Mouse (Mus musculus) heart, embryonic 11.5 days (tissue): Measurements from ENCODE around the gene Pdk1. TPM values are rescaled to one million over a fixed set of nuclear protein-coding genes. Genes with fewer than 3 reads are reported as not detected.

Experiments
- ATAC-seq: fragments of 200-750 bp; cut with Nextera tagmentation; replicated peaks from 2 replicates; pipeline ENCODE4 v1.8.0; 2017; ENCODE audit warnings: moderate library complexity; ENCODE audit not compliant: insufficient number of reproducible peaks, low FRiP score, low TSS enrichment
- H3K27ac ChIP-seq: fragments of 300-500 bp; sonication (generic); 2 replicates; pipeline ENCODE4 v1.5.1; 2014; ENCODE audit warnings: mild to moderate bottlenecking, low read depth, low read length
- H3K27me3 ChIP-seq: fragments of 300-500 bp; sonication (generic); 2 replicates; pipeline ENCODE4 v1.6.1; 2014; ENCODE audit warnings: mild to moderate bottlenecking, low read length, mixed read lengths; ENCODE audit not compliant: control insufficient read depth, insufficient read depth
- H3K36me3 ChIP-seq: fragments of 300-500 bp; sonication (generic); 2 replicates; pipeline ENCODE4 v1.6.1; 2014; ENCODE audit warnings: mild to moderate bottlenecking, low read length, moderate library complexity, mixed read lengths; ENCODE audit not compliant: control insufficient read depth, insufficient read depth
- H3K4me1 ChIP-seq: fragments of 300-500 bp; sonication (generic); 2 replicates; pipeline ENCODE4 v1.6.1; 2014; ENCODE audit warnings: low read length; ENCODE audit not compliant: control insufficient read depth, insufficient read depth
- H3K4me2 ChIP-seq: fragments of 300-500 bp; sonication (generic); 2 replicates; pipeline ENCODE4 v1.6.1; 2014; ENCODE audit warnings: mild to moderate bottlenecking, moderate library complexity
- H3K4me3 ChIP-seq: fragments of 300-500 bp; sonication (generic); 2 replicates; pipeline ENCODE4 v1.5.1; 2014; ENCODE audit warnings: low read depth, low read length
- H3K9ac ChIP-seq: fragments of 300-500 bp; sonication (generic); 2 replicates; pipeline ENCODE4 v1.6.1; 2014; ENCODE audit warnings: mild to moderate bottlenecking, low read depth, low read length, moderate library complexity
- H3K9me3 ChIP-seq: fragments of 300-500 bp; sonication (generic); replicated peaks from 2 replicates; pipeline ENCODE4 v1.6.1; 2016; ENCODE audit warnings: low read length; ENCODE audit not compliant: control insufficient read depth
- WGBS: fragments of 180-500 bp; shearing (Covaris S2); extraction: QIAGEN DNeasy Blood & Tissue Kit; methylation state at CpG from one replicate; pipeline ENCODE4 v1.1.7; 2014; ENCODE audit not compliant: insufficient replicate concordance; 5-methylcytosine and 5-hydroxymethylcytosine counted together
- polyA plus RNA-seq: library from polyadenylated mRNA; unstranded; fragments of >200 nt; fragmentation: Nextera tagmentation; extraction: Ambion mirVana; gene quantifications from 2 replicates; pipeline ENCODE4 v1.2.1, GENCODE M21; 2014

Pdk1 gene
- polyA plus RNA-seq, 1 experiment from 2014 or later, result 104 TPM

- H3K36me3 ChIP-seq, result no peaks in the 10 kb centered on the region
- H3K27ac ChIP-seq, result no peak overlapping the region
- no peaks in the 10 kb centered on the region for H3K27me3 ChIP-seq
- no peak overlapping the region for H3K4me2 ChIP-seq
- H3K4me3 ChIP-seq, result no peak overlapping the region
- peaks cover 3% of the 10 kb centered on the region; the same call in 1 of the 2 replicates for H3K4me1 ChIP-seq
- no peak for ATAC-seq
- H3K9me3 ChIP-seq, result no peaks in the 10 kb centered on the region
- no peak overlapping the region for H3K9ac ChIP-seq
- WGBS, result 78% methylated on average over 1 of the region's 1 CpGs
Measured at GRCm38 (mm10) chr2:71936711-71937110, 63.7 kb downstream of the Pdk1 start.

GRCm38 (mm10) chr2:71937649-71938308 lies 64.8 kb downstream of the Pdk1 start:
- no peaks in the 10 kb centered on the region for H3K9me3 ChIP-seq
- H3K4me1 ChIP-seq, result peaks cover 3% of the 10 kb centered on the region; the same call in 1 of the 2 replicates
- no peaks in the 10 kb centered on the region for H3K36me3 ChIP-seq
- H3K4me2 ChIP-seq, result no peak overlapping the region
- no peak overlapping the region for H3K9ac ChIP-seq
- 93% methylated on average over 3 of the region's 3 CpGs for WGBS
- H3K4me3 ChIP-seq, result no peak overlapping the region
- no peak for ATAC-seq
- H3K27ac ChIP-seq, result no peak overlapping the region
- no peaks in the 10 kb centered on the region for H3K27me3 ChIP-seq

GRCm38 (mm10) chr2:71938716-71939393 lies 65.8 kb downstream of the Pdk1 start:
- H3K9me3 ChIP-seq, result no peaks in the 10 kb centered on the region
- no peaks in the 10 kb centered on the region for H3K36me3 ChIP-seq
- H3K4me3 ChIP-seq, result no peak overlapping the region
- peak overlapping the region; percentile 62 for H3K27ac ChIP-seq
- peaks cover 3% of the 10 kb centered on the region; the same call in 1 of the 2 replicates for H3K4me1 ChIP-seq
- no peak overlapping the region for H3K9ac ChIP-seq
- ATAC-seq, result no peak
- 43% methylated on average over 6 of the region's 6 CpGs for WGBS
- no peaks in the 10 kb centered on the region for H3K27me3 ChIP-seq
- H3K4me2 ChIP-seq, result 0 out of 2 replicates have a peak overlapping the region, but pooled peaks have one; percentile 0

GRCm38 (mm10) chr2:71941005-71941720 lies 68.1 kb downstream of the Pdk1 start:
- H3K36me3 ChIP-seq, result no peaks in the 10 kb centered on the region
- H3K4me1 ChIP-seq, result peaks cover 3% of the 10 kb centered on the region; the same call in 1 of the 2 replicates
- no peak for ATAC-seq
- H3K9me3 ChIP-seq, result no peaks in the 10 kb centered on the region
- no peak overlapping the region for H3K27ac ChIP-seq
- H3K4me3 ChIP-seq, result no peak overlapping the region
- no peak overlapping the region for H3K9ac ChIP-seq
- H3K27me3 ChIP-seq, result no peaks in the 10 kb centered on the region
- no peak overlapping the region for H3K4me2 ChIP-seq
- 78% methylated on average over 3 of the region's 3 CpGs for WGBS

- Histone ChIP-seq H3K36me3 (no peaks in the 10 kb centered on the region), H3K9me3 (no peaks in the 10 kb centered on the region), H3K27ac (no peak overlapping the region), H3K9ac (no peak overlapping the region), H3K4me3 (no peak overlapping the region), H3K4me1 (peaks cover 3% of the 10 kb centered on the region; the same call in 1 of the 2 replicates), H3K4me2 (no peak overlapping the region), H3K27me3 (no peaks in the 10 kb centered on the region)
- no peak for ATAC-seq
- 91% methylated on average over 5 of the region's 5 CpGs for WGBS
Measured at GRCm38 (mm10) chr2:71941721-71942087, 68.7 kb downstream of the Pdk1 start.

- Histone ChIP-seq H3K4me1 (no peaks in the 10 kb centered on the region), H3K27me3 (no peaks in the 10 kb centered on the region), H3K4me2 (no peak overlapping the region), H3K4me3 (no peak overlapping the region), H3K9ac (no peak overlapping the region), H3K36me3 (no peaks in the 10 kb centered on the region), H3K9me3 (no peaks in the 10 kb centered on the region), H3K27ac (no peak overlapping the region)
- no peak for ATAC-seq
- WGBS, result 81% methylated on average over 4 of the region's 4 CpGs
Measured at GRCm38 (mm10) chr2:71951212-71951611, 78.2 kb downstream of the Pdk1 start.

Other genes starting within 250 kb of the Pdk1 start
- 128 and 152 TPM in 2 replicates for gene Itga6, start 127.6 kb upstream of the Pdk1 start, polyA plus RNA-seq
- gene Rapgef4, start 108.0 kb downstream of the Pdk1 start, polyA plus RNA-seq, result 2.6 and 4.0 TPM in 2 replicates